Mouse (Mus musculus) urinary bladder, postnatal 36 days (tissue): ENCODE measurements around the gene Gm17571.

Experiments used
- DNase-seq, 2 experiments: peaks; one replicate each; pipeline ENCODE4 v3.0.0; 2022; ENCODE audit warnings: low spot score in 2 of 2, mixed read lengths in 1 of 2

Gene Gm17571

DNA sequence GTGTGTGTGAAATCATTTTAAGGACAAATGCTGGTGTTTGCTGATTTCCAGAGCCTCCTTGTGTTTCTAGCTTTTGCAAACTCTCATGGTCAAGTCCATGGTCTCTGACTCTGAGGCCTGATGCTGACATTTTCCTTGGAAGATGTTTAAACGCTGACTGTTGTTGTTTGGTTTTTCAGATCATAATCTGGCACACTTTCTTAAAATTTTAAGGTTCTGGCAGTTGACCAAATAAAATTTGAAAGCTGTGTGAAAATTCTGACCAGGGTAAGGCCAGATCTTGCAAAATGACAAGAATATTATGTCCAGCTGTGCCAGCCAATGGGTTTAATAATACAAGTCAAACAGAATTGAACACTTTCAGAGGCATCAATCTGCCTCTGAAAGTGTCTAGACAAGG is 8.7 kb upstream of the Gm17571 start:
- no peak for DNase-seq

- DNase-seq = peak in 1 of 2 experiments; percentile 14
Measured at GRCm38 (mm10) chr9:13454651-13455123, 8.1 kb upstream of the Gm17571 start.

DNA sequence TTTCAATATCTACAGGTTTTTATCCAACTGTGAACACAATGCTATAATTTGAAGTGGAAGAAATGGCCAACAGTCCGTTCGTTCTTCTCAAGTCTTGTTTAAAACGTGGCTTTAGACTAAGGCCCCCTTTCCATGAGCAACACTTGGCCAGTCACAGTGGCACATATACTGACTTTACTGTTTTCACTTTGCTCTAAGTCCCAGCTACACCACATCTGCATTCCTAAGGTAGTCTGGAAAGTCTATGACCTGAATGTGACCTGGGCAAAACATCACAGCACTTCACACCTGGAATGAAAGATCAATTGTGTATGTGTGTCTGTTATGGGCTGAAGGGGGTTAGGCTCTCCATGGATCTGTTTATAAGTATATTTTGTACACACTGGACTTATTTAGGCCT is 2.2 kb upstream of the Gm17571 start:
- DNase-seq = no peak

DNA sequence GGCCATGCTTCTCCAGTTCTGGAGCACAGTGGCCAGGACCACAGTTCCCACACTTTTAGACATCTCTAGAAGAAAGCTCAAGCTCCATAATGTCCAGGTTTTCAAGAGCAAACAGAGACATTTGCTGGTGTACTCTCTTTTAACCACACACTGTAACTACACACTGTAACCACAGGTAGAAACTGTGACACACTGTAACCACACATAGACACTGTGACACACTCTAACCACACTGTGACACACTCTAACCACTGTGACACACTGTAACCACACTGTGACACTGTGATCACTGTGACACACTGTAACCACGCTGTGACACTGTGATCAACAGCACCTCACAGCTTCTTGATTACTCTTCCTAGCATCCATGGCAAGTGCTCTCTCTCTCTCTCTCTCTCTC is 317 bp downstream of the Gm17571 start:
- no peak for DNase-seq

GRCm38 (mm10) chr9:13443484-13444211 is 2.9 kb downstream of the Gm17571 start:
- DNase-seq = no peak

- DNase-seq = peak; percentile 24 to 31
Measured at GRCm38 (mm10) chr9:13442012-13442735, 4.4 kb downstream of the Gm17571 start.

DNA sequence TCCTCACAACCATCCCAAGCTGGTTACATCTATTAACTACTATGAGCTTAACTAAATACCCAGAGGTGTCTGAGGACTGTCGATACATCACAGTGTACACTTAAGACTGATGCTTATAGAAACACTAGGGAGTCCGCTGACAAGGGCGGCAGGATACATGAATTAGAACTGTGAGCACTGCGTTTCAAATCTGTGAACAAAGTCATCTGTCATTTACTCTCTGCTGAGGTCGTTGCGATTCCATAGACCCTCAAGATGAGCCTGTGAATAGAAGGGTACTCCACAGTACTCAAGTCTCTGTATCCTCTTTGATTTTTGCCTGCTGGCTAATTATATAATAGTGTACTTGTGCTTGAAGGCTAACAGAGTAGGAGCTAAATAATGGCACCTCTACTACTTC is 5.6 kb downstream of the Gm17571 start:
- DNase-seq = no peak

DNA sequence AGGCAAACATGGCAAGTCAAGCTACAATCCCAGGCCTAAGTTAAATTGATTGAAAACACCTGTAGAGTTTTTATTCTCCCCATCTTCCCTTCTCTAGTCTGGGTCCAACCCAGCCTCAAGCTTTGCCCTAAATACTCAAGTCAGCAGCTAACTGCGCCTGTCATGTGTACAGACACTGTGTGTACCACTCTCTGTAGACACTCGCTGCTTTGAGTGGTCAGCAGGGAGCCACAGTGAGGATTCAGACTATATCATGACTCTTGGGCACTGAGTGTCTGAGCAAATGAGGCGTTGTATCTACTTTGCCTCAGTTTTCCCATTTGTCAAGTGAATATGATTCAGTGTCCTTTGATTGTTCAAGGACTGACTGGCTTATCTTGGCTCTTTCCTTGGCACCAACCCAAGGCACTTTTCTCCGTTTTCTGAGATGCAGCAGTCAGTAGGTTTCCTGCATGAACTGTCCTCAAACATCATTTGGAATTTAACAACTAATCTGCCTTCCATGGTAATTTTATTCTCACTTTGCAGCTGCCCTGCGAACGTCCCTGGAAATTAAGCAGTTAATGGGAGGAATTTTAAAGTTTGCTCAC is 13.0 kb downstream of the Gm17571 start:
- DNase-seq = no peak

GRCm38 (mm10) chr9:13431646-13432045 is 14.9 kb downstream of the Gm17571 start:
- DNase-seq = no peak

GRCm38 (mm10) chr9:13430744-13431143 is 15.8 kb downstream of the Gm17571 start:
- DNase-seq = no peak

DNA sequence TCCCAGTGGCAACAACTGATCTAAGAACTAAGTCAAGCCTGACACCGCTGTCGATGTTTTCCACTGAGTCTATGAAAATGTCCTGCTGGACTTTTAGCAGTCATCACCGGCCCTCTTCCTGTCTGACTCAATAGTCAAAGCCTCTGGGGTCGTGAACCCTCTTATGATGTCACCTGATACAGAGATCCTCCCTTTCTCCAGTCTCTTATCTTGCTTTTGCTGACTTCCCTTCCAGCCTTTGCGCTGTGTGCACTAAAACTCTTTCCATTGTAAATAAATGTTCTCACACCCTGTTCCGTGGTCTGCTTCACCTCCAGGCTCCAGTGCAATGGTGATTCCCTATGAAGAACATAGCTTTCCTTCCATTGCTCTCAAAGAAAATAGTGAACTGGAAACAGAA is 16.3 kb downstream of the Gm17571 start:
- DNase-seq = no peak

- DNase-seq = no peak
Measured at GRCm38 (mm10) chr9:13429477-13430125, 17.0 kb downstream of the Gm17571 start.

DNA sequence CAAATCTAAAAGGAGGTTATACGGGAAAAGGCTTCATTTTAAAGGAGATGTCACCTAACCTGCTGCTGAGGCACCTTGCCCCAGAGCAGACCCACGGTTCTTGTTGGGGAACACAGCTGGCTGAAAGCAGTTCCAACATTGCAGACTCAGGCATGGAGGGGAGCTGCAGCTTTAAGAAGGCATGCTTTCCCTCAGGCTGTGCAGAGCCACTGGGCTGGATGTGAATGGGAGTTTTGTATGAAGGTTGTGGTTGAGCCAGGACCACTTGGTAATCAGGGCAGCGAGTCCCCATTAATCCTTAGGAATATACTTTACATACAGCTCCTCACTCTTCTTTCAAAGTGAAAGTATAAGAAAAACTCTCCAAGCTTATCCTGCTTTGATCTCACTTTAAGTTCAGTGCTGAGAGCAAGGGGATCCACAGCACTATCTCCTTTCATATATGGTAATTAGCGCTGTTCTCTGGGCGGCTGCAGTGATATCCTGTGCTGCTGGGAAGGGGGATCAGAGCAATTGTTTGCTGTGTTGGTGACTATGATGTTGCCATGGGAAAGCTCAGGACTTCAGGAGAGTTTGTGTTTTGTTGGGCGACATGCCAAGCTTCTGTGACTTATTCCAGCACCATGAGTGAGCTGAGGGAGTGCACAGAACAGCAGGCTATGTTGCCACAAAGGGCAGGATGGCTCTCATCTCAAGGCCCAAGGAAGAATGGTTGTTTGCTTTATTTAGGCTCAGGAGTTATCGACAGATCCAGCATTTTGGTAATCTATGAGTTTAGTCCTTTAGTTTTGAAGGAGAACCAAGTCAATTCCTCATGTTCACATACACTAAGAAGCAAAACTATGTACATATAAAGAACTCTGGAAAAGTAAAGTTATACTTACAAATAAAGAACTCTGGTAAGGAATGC is 21.3 kb downstream of the Gm17571 start:
- DNase-seq = peak; percentile 46 to 58

DNA sequence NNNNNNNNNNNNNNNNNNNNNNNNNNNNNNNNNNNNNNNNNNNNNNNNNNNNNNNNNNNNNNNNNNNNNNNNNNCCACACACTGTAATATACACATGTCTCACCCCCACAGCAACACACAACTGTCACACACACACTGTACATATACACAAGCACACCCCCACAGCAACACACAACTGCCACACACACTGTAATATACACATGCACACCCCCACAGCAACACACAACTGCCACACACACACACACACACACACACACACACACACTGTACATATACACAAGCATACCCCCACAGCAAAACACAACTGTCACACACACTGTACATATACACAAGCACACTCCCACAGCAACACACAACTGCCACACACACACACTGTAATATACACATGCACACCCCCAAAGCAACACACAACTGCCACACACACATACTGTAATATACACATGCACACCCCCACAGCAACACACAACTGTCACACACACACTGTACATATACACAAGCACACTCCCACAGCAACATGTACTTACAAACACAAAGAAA is 32.3 kb downstream of the Gm17571 start:
- no peak for DNase-seq
